Mouse (Mus musculus): ENCODE results near the gene Tmem37. TPM values are rescaled to one million over a fixed set of nuclear protein-coding genes. Genes with fewer than 3 reads are reported as not detected.

The Tmem37 gene
- polyA plus RNA-seq (2014; fragmentation: Nextera tagmentation; extraction: Ambion mirVana), result 7.5 and 10.1 TPM in 2 replicates

- H3K36me3 ChIP-seq (replicated peaks; ENCODE audit: control insufficient read depth, insufficient read depth), result no peaks in the 10 kb centered on the region
- H3K4me2 ChIP-seq (replicated peaks), result peak within 1 kb of the TSS; percentile 83
- H3K27me3 ChIP-seq (ENCODE audit: control insufficient read depth, insufficient read depth, low read length), result peaks cover 23% of the 10 kb centered on the region
- WGBS, result 3% methylated on average over 40 of the region's 40 CpGs
- no peak within 1 kb of the TSS for H3K27ac ChIP-seq
- DNase-seq (ENCODE audit: low spot score), result no peak
- no peaks in the 10 kb centered on the region for H3K9me3 ChIP-seq (ENCODE audit: control insufficient read depth, low read length)
- peaks cover 15% of the 10 kb centered on the region for H3K4me1 ChIP-seq (replicated peaks; ENCODE audit: control insufficient read depth, insufficient read depth, low read length)
- H3K4me3 ChIP-seq (replicated peaks; ENCODE audit: low read length), result peak within 1 kb of the TSS; percentile 32
- peak; percentile 46; the same call in 1 of the 2 replicates for ATAC-seq (ENCODE audit: low FRiP score)
- H3K9ac ChIP-seq, result peak within 1 kb of the TSS; percentile 54
Measured at GRCm38 (mm10) chr1:120073519-120074306, at the start of gene Tmem37. TSS of gene Tmem37 (minus strand) at chr1:120074074.

- Histone ChIP-seq H3K9ac (no peak overlapping the region), H3K4me1 (replicated peaks; ENCODE audit: control insufficient read depth, insufficient read depth, low read length) (peaks cover 18% of the 10 kb centered on the region), H3K36me3 (replicated peaks; ENCODE audit: control insufficient read depth, insufficient read depth) (no peaks in the 10 kb centered on the region), H3K4me3 (replicated peaks; ENCODE audit: low read length) (no peak overlapping the region), H3K27me3 (ENCODE audit: control insufficient read depth, insufficient read depth, low read length) (no peaks in the 10 kb centered on the region), H3K27ac (no peak overlapping the region), H3K4me2 (replicated peaks) (no peak overlapping the region), H3K9me3 (ENCODE audit: control insufficient read depth, low read length) (no peaks in the 10 kb centered on the region)
- WGBS, result 93% methylated on average over 8 of the region's 8 CpGs
- DNase-seq (ENCODE audit: low spot score) (no peak), ATAC-seq (ENCODE audit: low FRiP score) (no peak)
Measured at GRCm38 (mm10) chr1:120122634-120123383, 48.9 kb upstream of the Tmem37 start.

GRCm38 (mm10) chr1:120121930-120122530 lies 48.2 kb upstream of the Tmem37 start:
- Histone ChIP-seq H3K9me3 (ENCODE audit: control insufficient read depth, low read length) (no peaks in the 10 kb centered on the region), H3K27ac (peak overlapping the region; percentile 84; the same call in 1 of the 2 replicates), H3K4me1 (replicated peaks; ENCODE audit: control insufficient read depth, insufficient read depth, low read length) (peaks cover 18% of the 10 kb centered on the region), H3K9ac (peak overlapping the region; percentile 49), H3K27me3 (ENCODE audit: control insufficient read depth, insufficient read depth, low read length) (no peaks in the 10 kb centered on the region), H3K4me2 (replicated peaks) (peak overlapping the region; percentile 79), H3K4me3 (replicated peaks; ENCODE audit: low read length) (peak overlapping the region; percentile 47), H3K36me3 (replicated peaks; ENCODE audit: control insufficient read depth, insufficient read depth) (no peaks in the 10 kb centered on the region)
- 92% methylated on average over 9 of the region's 9 CpGs for WGBS
- ATAC-seq (ENCODE audit: low FRiP score) (no peak), DNase-seq (ENCODE audit: low spot score) (no peak)

- Histone ChIP-seq H3K27me3 (ENCODE audit: control insufficient read depth, insufficient read depth, low read length) (no peaks in the 10 kb centered on the region), H3K4me3 (replicated peaks; ENCODE audit: low read length) (peak within 1 kb of the TSS; percentile 47), H3K4me2 (replicated peaks) (peak within 1 kb of the TSS; percentile 79), H3K27ac (peak within 1 kb of the TSS; percentile 84), H3K36me3 (replicated peaks; ENCODE audit: control insufficient read depth, insufficient read depth) (no peaks in the 10 kb centered on the region), H3K9me3 (ENCODE audit: control insufficient read depth, low read length) (no peaks in the 10 kb centered on the region), H3K4me1 (replicated peaks; ENCODE audit: control insufficient read depth, insufficient read depth, low read length) (peaks cover 18% of the 10 kb centered on the region), H3K9ac (peak within 1 kb of the TSS; percentile 72)
- WGBS, result 2% methylated on average over 52 of the region's 52 CpGs
- DNase-seq (ENCODE audit: low spot score), result peak; percentile 98
- peak; percentile 95 for ATAC-seq (ENCODE audit: low FRiP score)
Measured at GRCm38 (mm10) chr1:120120969-120121811, 47.3 kb upstream of the Tmem37 start, which contains the start of the genes Dbi and 3110009E18Rik. TSS of gene Dbi (minus strand) at chr1:120121078. TSS of gene 3110009E18Rik (plus strand) at chr1:120121187.

GRCm38 (mm10) chr1:120120141-120120968 lies 46.5 kb upstream of the Tmem37 start:
- Histone ChIP-seq H3K36me3 (replicated peaks; ENCODE audit: control insufficient read depth, insufficient read depth) (peaks cover 6% of the 10 kb centered on the region; the same call in 1 of the 2 replicates), H3K4me3 (replicated peaks; ENCODE audit: low read length) (peak overlapping the region; percentile 47), H3K27me3 (ENCODE audit: control insufficient read depth, insufficient read depth, low read length) (no peaks in the 10 kb centered on the region), H3K9me3 (ENCODE audit: control insufficient read depth, low read length) (no peaks in the 10 kb centered on the region), H3K4me1 (replicated peaks; ENCODE audit: control insufficient read depth, insufficient read depth, low read length) (peaks cover 18% of the 10 kb centered on the region), H3K27ac (peak overlapping the region; percentile 81), H3K9ac (peak overlapping the region; percentile 72), H3K4me2 (replicated peaks) (peak overlapping the region; percentile 79)
- DNase-seq (ENCODE audit: low spot score), result no peak
- ATAC-seq (ENCODE audit: low FRiP score), result peak; percentile 16
- 6% methylated on average over 24 of the region's 24 CpGs for WGBS

GRCm38 (mm10) chr1:120119389-120119788 lies 45.5 kb upstream of the Tmem37 start:
- DNase-seq (ENCODE audit: low spot score) (no peak), ATAC-seq (ENCODE audit: low FRiP score) (no peak)
- peaks cover 18% of the 10 kb centered on the region for H3K4me1 ChIP-seq (replicated peaks; ENCODE audit: control insufficient read depth, insufficient read depth, low read length)
- H3K9me3 ChIP-seq (ENCODE audit: control insufficient read depth, low read length), result no peaks in the 10 kb centered on the region
- 83% methylated on average over 4 of the region's 4 CpGs for WGBS
- no peaks in the 10 kb centered on the region for H3K27me3 ChIP-seq (ENCODE audit: control insufficient read depth, insufficient read depth, low read length)
- H3K9ac ChIP-seq, result peak overlapping the region; percentile 72
- peak overlapping the region; percentile 47 for H3K4me3 ChIP-seq (replicated peaks; ENCODE audit: low read length)
- peak overlapping the region; percentile 79 for H3K4me2 ChIP-seq (replicated peaks)
- peaks cover 15% of the 10 kb centered on the region; the same call in 1 of the 2 replicates for H3K36me3 ChIP-seq (replicated peaks; ENCODE audit: control insufficient read depth, insufficient read depth)
- H3K27ac ChIP-seq, result peak overlapping the region; percentile 81; the same call in 1 of the 2 replicates

GRCm38 (mm10) chr1:120118854-120119253 lies 45.0 kb upstream of the Tmem37 start:
- H3K4me2 ChIP-seq (replicated peaks), result peak overlapping the region; percentile 79
- H3K27me3 ChIP-seq (ENCODE audit: control insufficient read depth, insufficient read depth, low read length), result no peaks in the 10 kb centered on the region
- no peak for DNase-seq (ENCODE audit: low spot score)
- peaks cover 20% of the 10 kb centered on the region for H3K36me3 ChIP-seq (replicated peaks; ENCODE audit: control insufficient read depth, insufficient read depth)
- 69% methylated on average over 2 of the region's 2 CpGs for WGBS
- H3K9ac ChIP-seq, result peak overlapping the region; percentile 72
- H3K9me3 ChIP-seq (ENCODE audit: control insufficient read depth, low read length), result no peaks in the 10 kb centered on the region
- peak overlapping the region; percentile 47 for H3K4me3 ChIP-seq (replicated peaks; ENCODE audit: low read length)
- ATAC-seq (ENCODE audit: low FRiP score), result no peak
- H3K4me1 ChIP-seq (replicated peaks; ENCODE audit: control insufficient read depth, insufficient read depth, low read length), result peaks cover 18% of the 10 kb centered on the region
- H3K27ac ChIP-seq, result peak overlapping the region; percentile 52

- Histone ChIP-seq H3K4me2 (replicated peaks) (peak overlapping the region; percentile 79; the same call in 1 of the 2 replicates), H3K9ac (no peak overlapping the region; the same call in 1 of the 2 replicates), H3K36me3 (replicated peaks; ENCODE audit: control insufficient read depth, insufficient read depth) (peaks cover 29% of the 10 kb centered on the region), H3K27me3 (ENCODE audit: control insufficient read depth, insufficient read depth, low read length) (no peaks in the 10 kb centered on the region), H3K27ac (peak overlapping the region; percentile 74), H3K4me1 (replicated peaks; ENCODE audit: control insufficient read depth, insufficient read depth, low read length) (peaks cover 13% of the 10 kb centered on the region), H3K9me3 (ENCODE audit: control insufficient read depth, low read length) (no peaks in the 10 kb centered on the region), H3K4me3 (replicated peaks; ENCODE audit: low read length) (no peak overlapping the region)
- DNase-seq (ENCODE audit: low spot score) (no peak), ATAC-seq (ENCODE audit: low FRiP score) (peak; percentile 7; the same call in 1 of the 2 replicates)
- 83% methylated on average over 11 of the region's 11 CpGs for WGBS
Measured at GRCm38 (mm10) chr1:120116106-120116505, 42.2 kb upstream of the Tmem37 start.
